Mouse (Mus musculus) stomach, postnatal 0 days (tissue): ENCODE data around the gene Pnma5.

Experiments used
- CTCF ChIP-seq: IDR thresholded peaks from 2 replicates; pipeline ENCODE4 v1.5.1; 2016; ENCODE audit warnings: antibody characterized with exemption, low read depth, mild to moderate bottlenecking, moderate library complexity
- EP300 ChIP-seq: optimal IDR thresholded peaks from 2 replicates; pipeline ENCODE3; 2016; ENCODE audit warnings: antibody characterized with exemption

DNA sequence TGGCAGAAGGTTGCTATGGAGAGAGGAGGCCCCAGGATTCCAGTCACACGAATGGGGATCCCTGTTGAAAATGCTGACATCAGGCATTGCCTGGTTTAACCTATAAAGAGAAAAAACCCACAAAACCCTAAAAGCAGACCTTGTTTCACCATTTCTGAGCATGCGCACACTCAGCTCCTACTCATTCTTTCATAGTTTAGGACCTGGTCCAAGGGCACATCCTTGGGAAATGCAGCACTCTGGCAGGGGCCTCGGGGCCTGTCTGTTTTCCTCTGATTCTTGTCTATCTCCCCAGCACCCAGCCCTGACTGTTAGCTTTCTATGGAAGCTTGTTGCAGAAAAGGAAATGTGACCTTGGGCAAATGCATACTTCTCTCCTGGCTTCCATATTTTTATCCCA lies 46.3 kb downstream of the Pnma5 start:
- TF ChIP-seq CTCF (no peak), EP300 (no peak)
